Mouse (Mus musculus): ENCODE measurements at regions not wholly inside any gene's neighbourhood (a gene's known extent, or its start where the extent isn't known, plus 50 kb on each side); places are given as distances from the start of the nearest gene placed in this dataset.

- Histone ChIP-seq H3K4me2 (replicated peaks; ENCODE audit: low read depth, low read length) (no peak overlapping the region), H3K4me1 (ENCODE audit: control insufficient read depth, insufficient read depth, low read length) (no peaks in the 10 kb centered on the region), H3K9ac (replicated peaks; ENCODE audit: low read depth, low read length) (no peak overlapping the region), H3K9me3 (ENCODE audit: control insufficient read depth, low read depth, low read length) (no peaks in the 10 kb centered on the region), H3K36me3 (ENCODE audit: control insufficient read depth, insufficient read depth, low read length) (no peaks in the 10 kb centered on the region), H3K27me3 (ENCODE audit: control insufficient read depth, insufficient read depth, low read length) (no peaks in the 10 kb centered on the region), H3K4me3 (ENCODE audit: low read depth, low read length) (no peak overlapping the region), H3K27ac (ENCODE audit: low read length) (no peak overlapping the region)
- no peak for ATAC-seq (ENCODE audit: insufficient number of reproducible peaks, insufficient read depth, low FRiP score, low read depth)
Observed at GRCm38 (mm10) chr12:96419567-96419966, 727.5 kb downstream of the Flrt2 start.

GRCm38 (mm10) chr12:96427589-96427988 lies 735.6 kb downstream of the Flrt2 start:
- H3K27ac ChIP-seq (ENCODE audit: low read length): no peak overlapping the region
- WGBS: 76% methylated on average over 3 of the region's 3 CpGs
- no peaks in the 10 kb centered on the region for H3K9me3 ChIP-seq (ENCODE audit: control insufficient read depth, low read depth, low read length)
- H3K4me2 ChIP-seq (replicated peaks; ENCODE audit: low read depth, low read length): no peak overlapping the region
- H3K27me3 ChIP-seq (ENCODE audit: control insufficient read depth, insufficient read depth, low read length): no peaks in the 10 kb centered on the region
- H3K36me3 ChIP-seq (ENCODE audit: control insufficient read depth, insufficient read depth, low read length): no peaks in the 10 kb centered on the region
- no peak overlapping the region for H3K9ac ChIP-seq (replicated peaks; ENCODE audit: low read depth, low read length)
- no peak overlapping the region for H3K4me3 ChIP-seq (ENCODE audit: low read depth, low read length)
- H3K4me1 ChIP-seq (ENCODE audit: control insufficient read depth, insufficient read depth, low read length): no peaks in the 10 kb centered on the region
- ATAC-seq (ENCODE audit: insufficient number of reproducible peaks, insufficient read depth, low FRiP score, low read depth): no peak

GRCm38 (mm10) chr12:96442546-96442945 lies 750.5 kb downstream of the Flrt2 start:
- Histone ChIP-seq H3K4me1 (ENCODE audit: control insufficient read depth, insufficient read depth, low read length) (no peaks in the 10 kb centered on the region), H3K27ac (ENCODE audit: low read length) (no peak overlapping the region), H3K4me2 (replicated peaks; ENCODE audit: low read depth, low read length) (no peak overlapping the region), H3K9ac (replicated peaks; ENCODE audit: low read depth, low read length) (no peak overlapping the region), H3K36me3 (ENCODE audit: control insufficient read depth, insufficient read depth, low read length) (no peaks in the 10 kb centered on the region), H3K9me3 (ENCODE audit: control insufficient read depth, low read depth, low read length) (no peaks in the 10 kb centered on the region), H3K27me3 (ENCODE audit: control insufficient read depth, insufficient read depth, low read length) (no peaks in the 10 kb centered on the region), H3K4me3 (ENCODE audit: low read depth, low read length) (no peak overlapping the region)
- 72% methylated on average over 3 of the region's 3 CpGs for WGBS
- no peak for ATAC-seq (ENCODE audit: insufficient number of reproducible peaks, insufficient read depth, low FRiP score, low read depth)

- Histone ChIP-seq H3K27me3 (ENCODE audit: control insufficient read depth, insufficient read depth, low read length) (no peaks in the 10 kb centered on the region), H3K27ac (ENCODE audit: low read length) (no peak overlapping the region), H3K9me3 (ENCODE audit: control insufficient read depth, low read depth, low read length) (no peaks in the 10 kb centered on the region), H3K4me1 (ENCODE audit: control insufficient read depth, insufficient read depth, low read length) (no peaks in the 10 kb centered on the region), H3K36me3 (ENCODE audit: control insufficient read depth, insufficient read depth, low read length) (no peaks in the 10 kb centered on the region), H3K4me3 (ENCODE audit: low read depth, low read length) (no peak overlapping the region), H3K4me2 (replicated peaks; ENCODE audit: low read depth, low read length) (no peak overlapping the region), H3K9ac (replicated peaks; ENCODE audit: low read depth, low read length) (no peak overlapping the region)
- ATAC-seq (ENCODE audit: insufficient number of reproducible peaks, insufficient read depth, low FRiP score, low read depth): 0 out of 2 replicates have a peak, but pooled peaks have one; percentile 37
- WGBS: 25% methylated on average over 3 of the region's 3 CpGs
Observed at GRCm38 (mm10) chr12:96453374-96453773, 761.3 kb downstream of the Flrt2 start.

GRCm38 (mm10) chr12:96476344-96476743 lies 784.3 kb downstream of the Flrt2 start:
- no peak overlapping the region for H3K27ac ChIP-seq (ENCODE audit: low read length)
- H3K27me3 ChIP-seq (ENCODE audit: control insufficient read depth, insufficient read depth, low read length): no peaks in the 10 kb centered on the region
- H3K36me3 ChIP-seq (ENCODE audit: control insufficient read depth, insufficient read depth, low read length): no peaks in the 10 kb centered on the region
- no peak overlapping the region for H3K4me2 ChIP-seq (replicated peaks; ENCODE audit: low read depth, low read length)
- H3K4me3 ChIP-seq (ENCODE audit: low read depth, low read length): no peak overlapping the region
- peak; percentile 42; the same call in 1 of the 2 replicates for ATAC-seq (ENCODE audit: insufficient number of reproducible peaks, insufficient read depth, low FRiP score, low read depth)
- no peaks in the 10 kb centered on the region for H3K9me3 ChIP-seq (ENCODE audit: control insufficient read depth, low read depth, low read length)
- H3K9ac ChIP-seq (replicated peaks; ENCODE audit: low read depth, low read length): no peak overlapping the region
- 23% methylated on average over 3 of the region's 3 CpGs for WGBS
- H3K4me1 ChIP-seq (ENCODE audit: control insufficient read depth, insufficient read depth, low read length): no peaks in the 10 kb centered on the region

GRCm38 (mm10) chr12:96488448-96488960 lies 796.5 kb downstream of the Flrt2 start:
- 84% methylated on average over 1 of the region's 1 CpGs for WGBS
- H3K27me3 ChIP-seq (ENCODE audit: control insufficient read depth, insufficient read depth, low read length): no peaks in the 10 kb centered on the region
- no peak overlapping the region for H3K27ac ChIP-seq (ENCODE audit: low read length)
- no peak overlapping the region for H3K9ac ChIP-seq (replicated peaks; ENCODE audit: low read depth, low read length)
- H3K9me3 ChIP-seq (ENCODE audit: control insufficient read depth, low read depth, low read length): no peaks in the 10 kb centered on the region
- no peak for ATAC-seq (ENCODE audit: insufficient number of reproducible peaks, insufficient read depth, low FRiP score, low read depth)
- no peaks in the 10 kb centered on the region for H3K36me3 ChIP-seq (ENCODE audit: control insufficient read depth, insufficient read depth, low read length)
- no peak overlapping the region for H3K4me3 ChIP-seq (ENCODE audit: low read depth, low read length)
- no peaks in the 10 kb centered on the region for H3K4me1 ChIP-seq (ENCODE audit: control insufficient read depth, insufficient read depth, low read length)
- no peak overlapping the region for H3K4me2 ChIP-seq (replicated peaks; ENCODE audit: low read depth, low read length)

GRCm38 (mm10) chr12:96509658-96510057 lies 817.6 kb downstream of the Flrt2 start:
- Histone ChIP-seq H3K9me3 (ENCODE audit: control insufficient read depth, low read depth, low read length) (no peaks in the 10 kb centered on the region), H3K9ac (replicated peaks; ENCODE audit: low read depth, low read length) (no peak overlapping the region), H3K4me1 (ENCODE audit: control insufficient read depth, insufficient read depth, low read length) (no peaks in the 10 kb centered on the region), H3K4me3 (ENCODE audit: low read depth, low read length) (no peak overlapping the region), H3K27ac (ENCODE audit: low read length) (no peak overlapping the region), H3K27me3 (ENCODE audit: control insufficient read depth, insufficient read depth, low read length) (no peaks in the 10 kb centered on the region), H3K36me3 (ENCODE audit: control insufficient read depth, insufficient read depth, low read length) (no peaks in the 10 kb centered on the region), H3K4me2 (replicated peaks; ENCODE audit: low read depth, low read length) (no peak overlapping the region)
- ATAC-seq (ENCODE audit: insufficient number of reproducible peaks, insufficient read depth, low FRiP score, low read depth): no peak
- 84% methylated on average over 1 of the region's 1 CpGs for WGBS

GRCm38 (mm10) chr12:96558824-96559223 lies 866.8 kb downstream of the Flrt2 start:
- WGBS: 73% methylated on average over 1 of the region's 1 CpGs
- ATAC-seq (ENCODE audit: insufficient number of reproducible peaks, insufficient read depth, low FRiP score, low read depth): no peak
- no peak overlapping the region for H3K9ac ChIP-seq (replicated peaks; ENCODE audit: low read depth, low read length)
- H3K36me3 ChIP-seq (ENCODE audit: control insufficient read depth, insufficient read depth, low read length): no peaks in the 10 kb centered on the region
- no peak overlapping the region for H3K4me3 ChIP-seq (ENCODE audit: low read depth, low read length)
- H3K27me3 ChIP-seq (ENCODE audit: control insufficient read depth, insufficient read depth, low read length): no peaks in the 10 kb centered on the region
- no peaks in the 10 kb centered on the region for H3K4me1 ChIP-seq (ENCODE audit: control insufficient read depth, insufficient read depth, low read length)
- no peak overlapping the region for H3K4me2 ChIP-seq (replicated peaks; ENCODE audit: low read depth, low read length)
- H3K27ac ChIP-seq (ENCODE audit: low read length): no peak overlapping the region
- H3K9me3 ChIP-seq (ENCODE audit: control insufficient read depth, low read depth, low read length): no peaks in the 10 kb centered on the region

GRCm38 (mm10) chr12:96594845-96595244 lies 902.8 kb downstream of the Flrt2 start:
- no peaks in the 10 kb centered on the region for H3K4me1 ChIP-seq (ENCODE audit: control insufficient read depth, insufficient read depth, low read length)
- no peak overlapping the region for H3K4me2 ChIP-seq (replicated peaks; ENCODE audit: low read depth, low read length)
- no peaks in the 10 kb centered on the region for H3K36me3 ChIP-seq (ENCODE audit: control insufficient read depth, insufficient read depth, low read length)
- H3K27me3 ChIP-seq (ENCODE audit: control insufficient read depth, insufficient read depth, low read length): no peaks in the 10 kb centered on the region
- no peak for ATAC-seq (ENCODE audit: insufficient number of reproducible peaks, insufficient read depth, low FRiP score, low read depth)
- 51% methylated on average over 3 of the region's 3 CpGs for WGBS
- no peaks in the 10 kb centered on the region for H3K9me3 ChIP-seq (ENCODE audit: control insufficient read depth, low read depth, low read length)
- H3K4me3 ChIP-seq (ENCODE audit: low read depth, low read length): no peak overlapping the region
- no peak overlapping the region for H3K9ac ChIP-seq (replicated peaks; ENCODE audit: low read depth, low read length)
- no peak overlapping the region for H3K27ac ChIP-seq (ENCODE audit: low read length)
